Mouse (Mus musculus): ENCODE results near the gene Rusc2. TPM values are rescaled to one million over a fixed set of nuclear protein-coding genes. Genes with fewer than 3 reads are reported as not detected.

The Rusc2 gene
- polyA plus RNA-seq, 2 experiments = 9.6 to 16.2 TPM

- Histone ChIP-seq H3K36me3 (ENCODE audit: control insufficient read depth, insufficient read depth, low read length) (peaks cover 70% of the 10 kb centered on the region), H3K27ac (replicated peaks; ENCODE audit: low read depth, low read length) (no peak overlapping the region), H3K9ac (ENCODE audit: low read depth, low read length, severe bottlenecking) (no peak overlapping the region), H3K4me3 (replicated peaks; ENCODE audit: low read length) (no peak overlapping the region), H3K27me3 (ENCODE audit: control insufficient read depth, insufficient read depth, low read length) (peaks cover 5% of the 10 kb centered on the region; the same call in 1 of the 2 replicates), H3K4me1 (ENCODE audit: control insufficient read depth, insufficient read depth, low read length) (no peaks in the 10 kb centered on the region), H3K9me3 (ENCODE audit: control insufficient read depth, low read length) (no peaks in the 10 kb centered on the region), H3K4me2 (replicated peaks; ENCODE audit: low read depth, low read length, severe bottlenecking) (no peak overlapping the region)
- ATAC-seq (ENCODE audit: low FRiP score, low read depth) (no peak), DNase-seq (ENCODE audit: low spot score) (no peak)
- WGBS = 51% methylated on average over 9 of the region's 9 CpGs
- no peak for TF ChIP-seq POLR2A (IDR thresholded peaks at IDR 0.05; ENCODE audit: borderline replicate concordance, extremely low read depth, insufficient read depth, insufficient read length)
Measured at GRCm38 (mm10) chr4:43419801-43420281, 38.1 kb downstream of the Rusc2 start.

- peak; percentile 92 for DNase-seq (ENCODE audit: low spot score)
- H3K4me1 ChIP-seq (ENCODE audit: control insufficient read depth, insufficient read depth, low read length) = no peaks in the 10 kb centered on the region
- H3K27ac ChIP-seq (replicated peaks; ENCODE audit: low read depth, low read length) = no peak overlapping the region
- H3K4me2 ChIP-seq (replicated peaks; ENCODE audit: low read depth, low read length, severe bottlenecking) = no peak overlapping the region
- no peak for TF ChIP-seq POLR2A (IDR thresholded peaks at IDR 0.05; ENCODE audit: borderline replicate concordance, extremely low read depth, insufficient read depth, insufficient read length)
- no peak overlapping the region for H3K9ac ChIP-seq (ENCODE audit: low read depth, low read length, severe bottlenecking)
- peaks cover 70% of the 10 kb centered on the region for H3K36me3 ChIP-seq (ENCODE audit: control insufficient read depth, insufficient read depth, low read length)
- H3K9me3 ChIP-seq (ENCODE audit: control insufficient read depth, low read length) = no peaks in the 10 kb centered on the region
- no peak overlapping the region for H3K4me3 ChIP-seq (replicated peaks; ENCODE audit: low read length)
- ATAC-seq (ENCODE audit: low FRiP score, low read depth) = 0 out of 2 replicates have a peak, but pooled peaks have one; percentile 36
- H3K27me3 ChIP-seq (ENCODE audit: control insufficient read depth, insufficient read depth, low read length) = peaks cover 9% of the 10 kb centered on the region
- WGBS = 4% methylated on average over 6 of the region's 6 CpGs
Measured at GRCm38 (mm10) chr4:43420305-43420704, 38.5 kb downstream of the Rusc2 start.

GRCm38 (mm10) chr4:43421632-43422240 lies 40.0 kb downstream of the Rusc2 start:
- no peak for TF ChIP-seq POLR2A (IDR thresholded peaks at IDR 0.05; ENCODE audit: borderline replicate concordance, extremely low read depth, insufficient read depth, insufficient read length)
- Histone ChIP-seq H3K27me3 (ENCODE audit: control insufficient read depth, insufficient read depth, low read length) (peaks cover 22% of the 10 kb centered on the region), H3K4me3 (replicated peaks; ENCODE audit: low read length) (no peak overlapping the region), H3K27ac (replicated peaks; ENCODE audit: low read depth, low read length) (no peak overlapping the region), H3K9ac (ENCODE audit: low read depth, low read length, severe bottlenecking) (no peak overlapping the region), H3K4me2 (replicated peaks; ENCODE audit: low read depth, low read length, severe bottlenecking) (no peak overlapping the region), H3K4me1 (ENCODE audit: control insufficient read depth, insufficient read depth, low read length) (peaks cover 4% of the 10 kb centered on the region; the same call in 1 of the 2 replicates), H3K9me3 (ENCODE audit: control insufficient read depth, low read length) (no peaks in the 10 kb centered on the region), H3K36me3 (ENCODE audit: control insufficient read depth, insufficient read depth, low read length) (peaks cover 71% of the 10 kb centered on the region)
- ATAC-seq (ENCODE audit: low FRiP score, low read depth) = no peak
- DNase-seq (ENCODE audit: low spot score) = no peak
- WGBS = 75% methylated on average over 28 of the region's 28 CpGs

- no peaks in the 10 kb centered on the region for H3K9me3 ChIP-seq (ENCODE audit: control insufficient read depth, low read length)
- H3K4me1 ChIP-seq (ENCODE audit: control insufficient read depth, insufficient read depth, low read length) = peaks cover 9% of the 10 kb centered on the region; the same call in 1 of the 2 replicates
- H3K4me2 ChIP-seq (replicated peaks; ENCODE audit: low read depth, low read length, severe bottlenecking) = no peak overlapping the region
- no peak overlapping the region for H3K27ac ChIP-seq (replicated peaks; ENCODE audit: low read depth, low read length)
- peaks cover 37% of the 10 kb centered on the region for H3K27me3 ChIP-seq (ENCODE audit: control insufficient read depth, insufficient read depth, low read length)
- DNase-seq (ENCODE audit: low spot score) (no peak), ATAC-seq (ENCODE audit: low FRiP score, low read depth) (no peak)
- H3K9ac ChIP-seq (ENCODE audit: low read depth, low read length, severe bottlenecking) = no peak overlapping the region
- no peak overlapping the region for H3K4me3 ChIP-seq (replicated peaks; ENCODE audit: low read length)
- no peak for TF ChIP-seq POLR2A (IDR thresholded peaks at IDR 0.05; ENCODE audit: borderline replicate concordance, extremely low read depth, insufficient read depth, insufficient read length)
- H3K36me3 ChIP-seq (ENCODE audit: control insufficient read depth, insufficient read depth, low read length) = peaks cover 69% of the 10 kb centered on the region
- 89% methylated on average over 20 of the region's 20 CpGs for WGBS
Measured at GRCm38 (mm10) chr4:43423267-43423934, 41.6 kb downstream of the Rusc2 start.

GRCm38 (mm10) chr4:43424072-43424471 lies 42.3 kb downstream of the Rusc2 start:
- Histone ChIP-seq H3K36me3 (ENCODE audit: control insufficient read depth, insufficient read depth, low read length) (peaks cover 62% of the 10 kb centered on the region), H3K4me1 (ENCODE audit: control insufficient read depth, insufficient read depth, low read length) (peaks cover 11% of the 10 kb centered on the region; the same call in 1 of the 2 replicates), H3K4me3 (replicated peaks; ENCODE audit: low read length) (no peak overlapping the region), H3K9me3 (ENCODE audit: control insufficient read depth, low read length) (no peaks in the 10 kb centered on the region), H3K27ac (replicated peaks; ENCODE audit: low read depth, low read length) (no peak overlapping the region), H3K4me2 (replicated peaks; ENCODE audit: low read depth, low read length, severe bottlenecking) (no peak overlapping the region), H3K9ac (ENCODE audit: low read depth, low read length, severe bottlenecking) (no peak overlapping the region), H3K27me3 (ENCODE audit: control insufficient read depth, insufficient read depth, low read length) (peaks cover 37% of the 10 kb centered on the region)
- 73% methylated on average over 9 of the region's 9 CpGs for WGBS
- ATAC-seq (ENCODE audit: low FRiP score, low read depth) (no peak), DNase-seq (ENCODE audit: low spot score) (no peak)
- TF ChIP-seq POLR2A (IDR thresholded peaks at IDR 0.05; ENCODE audit: borderline replicate concordance, extremely low read depth, insufficient read depth, insufficient read length) = no peak
